Mouse (Mus musculus): ENCODE measurements around the gene Olfr552. TPM values are rescaled to one million over a fixed set of nuclear protein-coding genes. Genes with fewer than 3 reads are reported as not detected.
"Not testable (repeated sequence)": the region's sequence is repeated elsewhere in the genome, so short reads cannot be mapped to it uniquely, and the experiment has no call there.

The Olfr552 gene
- polyA plus RNA-seq, 1 experiment from 2014 or later = not detected

GRCm38 (mm10) chr7:102573174-102573830 lies 24.3 kb upstream of the Olfr552 start:
- Histone ChIP-seq H3K4me1 (ENCODE audit: insufficient read depth, low read depth, low read length) (no peaks in the 10 kb centered on the region), H3K27me3 (replicated peaks; ENCODE audit: insufficient read depth, low read length) (no peaks in the 10 kb centered on the region), H3K4me2 (replicated peaks; ENCODE audit: low read depth, low read length) (no peak overlapping the region), H3K4me3 (ENCODE audit: low read depth, low read length) (no peak overlapping the region), H3K27ac (ENCODE audit: low read length) (no peak overlapping the region), H3K9ac (replicated peaks; ENCODE audit: low read depth) (no peak overlapping the region), H3K36me3 (ENCODE audit: insufficient read depth, low read length) (no peaks in the 10 kb centered on the region), H3K9me3 (ENCODE audit: low read length) (no peaks in the 10 kb centered on the region)
- ATAC-seq = no peak
- TF ChIP-seq CTCF (IDR thresholded peaks at IDR 0.05) (no peak), EP300 (IDR thresholded peaks at IDR 0.05) (no peak)
- no peak for DNase-seq (ENCODE audit: low spot score)
- WGBS = 64% methylated on average over 3 of the region's 3 CpGs

GRCm38 (mm10) chr7:102575998-102576397 lies 21.6 kb upstream of the Olfr552 start:
- TF ChIP-seq EP300 (IDR thresholded peaks at IDR 0.05) (no peak), CTCF (IDR thresholded peaks at IDR 0.05) (no peak)
- no peak overlapping the region for H3K4me2 ChIP-seq (replicated peaks; ENCODE audit: low read depth, low read length)
- no peaks in the 10 kb centered on the region for H3K27me3 ChIP-seq (replicated peaks; ENCODE audit: insufficient read depth, low read length)
- H3K27ac ChIP-seq (ENCODE audit: low read length) = no peak overlapping the region
- no peak overlapping the region for H3K4me3 ChIP-seq (ENCODE audit: low read depth, low read length)
- H3K9ac ChIP-seq (replicated peaks; ENCODE audit: low read depth) = no peak overlapping the region
- no peaks in the 10 kb centered on the region for H3K4me1 ChIP-seq (ENCODE audit: insufficient read depth, low read depth, low read length)
- 55% methylated on average over 6 of the region's 6 CpGs for WGBS
- DNase-seq (ENCODE audit: low spot score) (no peak), ATAC-seq (no peak)
- no peaks in the 10 kb centered on the region for H3K9me3 ChIP-seq (ENCODE audit: low read length)
- no peaks in the 10 kb centered on the region for H3K36me3 ChIP-seq (ENCODE audit: insufficient read depth, low read length)

GRCm38 (mm10) chr7:102591786-102592185 lies 5.8 kb upstream of the Olfr552 start, which contains the start of gene Olfr551:
TSS of gene Olfr551 (minus strand) at chr7:102591886.
- no peaks in the 10 kb centered on the region for H3K4me1 ChIP-seq (ENCODE audit: insufficient read depth, low read depth, low read length)
- H3K27me3 ChIP-seq (replicated peaks; ENCODE audit: insufficient read depth, low read length) = no peaks in the 10 kb centered on the region
- DNase-seq (ENCODE audit: low spot score) (no peak), ATAC-seq (no peak)
- no peak within 1 kb of the TSS for H3K27ac ChIP-seq (ENCODE audit: low read length)
- H3K36me3 ChIP-seq (ENCODE audit: insufficient read depth, low read length) = no peaks in the 10 kb centered on the region
- TF ChIP-seq CTCF (IDR thresholded peaks at IDR 0.05) = no peak
- TF ChIP-seq EP300 (IDR thresholded peaks at IDR 0.05) = no peak
- H3K9me3 ChIP-seq (ENCODE audit: low read length) = no peaks in the 10 kb centered on the region
- no peak within 1 kb of the TSS for H3K9ac ChIP-seq (replicated peaks; ENCODE audit: low read depth)
- H3K4me3 ChIP-seq (ENCODE audit: low read depth, low read length) = no peak within 1 kb of the TSS
- 89% methylated on average over 3 of the region's 3 CpGs for WGBS
- no peak within 1 kb of the TSS for H3K4me2 ChIP-seq (replicated peaks; ENCODE audit: low read depth, low read length)

- no peaks in the 10 kb centered on the region for H3K27me3 ChIP-seq (replicated peaks; ENCODE audit: insufficient read depth, low read length)
- H3K9ac ChIP-seq (replicated peaks; ENCODE audit: low read depth) = no peak within 1 kb of the TSS
- no peaks in the 10 kb centered on the region for H3K9me3 ChIP-seq (ENCODE audit: low read length)
- no peak within 1 kb of the TSS for H3K4me2 ChIP-seq (replicated peaks; ENCODE audit: low read depth, low read length)
- ATAC-seq (no peak), DNase-seq (ENCODE audit: low spot score) (no peak)
- H3K4me3 ChIP-seq (ENCODE audit: low read depth, low read length) = no peak within 1 kb of the TSS
- H3K4me1 ChIP-seq (ENCODE audit: insufficient read depth, low read depth, low read length) = no peaks in the 10 kb centered on the region
- TF ChIP-seq EP300 (IDR thresholded peaks at IDR 0.05) (no peak), CTCF (IDR thresholded peaks at IDR 0.05) (no peak)
- H3K27ac ChIP-seq (ENCODE audit: low read length) = no peak within 1 kb of the TSS
- H3K36me3 ChIP-seq (ENCODE audit: insufficient read depth, low read length) = no peaks in the 10 kb centered on the region
Measured at GRCm38 (mm10) chr7:102618118-102618517, 20.5 kb downstream of the Olfr552 start, which contains the start of gene Olfr553. TSS of gene Olfr553 (minus strand) at chr7:102618218.

- ATAC-seq (peak; percentile 48; the same call in 1 of the 2 replicates), DNase-seq (ENCODE audit: low spot score) (peak; percentile 49)
- WGBS = 21% methylated on average over 5 of the region's 5 CpGs
- Histone ChIP-seq H3K4me2 (replicated peaks; ENCODE audit: low read depth, low read length) (no peak overlapping the region), H3K4me3 (ENCODE audit: low read depth, low read length) (no peak overlapping the region), H3K9me3 (ENCODE audit: low read length) (no peaks in the 10 kb centered on the region), H3K4me1 (ENCODE audit: insufficient read depth, low read depth, low read length) (no peaks in the 10 kb centered on the region), H3K9ac (replicated peaks; ENCODE audit: low read depth) (no peak overlapping the region), H3K27me3 (replicated peaks; ENCODE audit: insufficient read depth, low read length) (no peaks in the 10 kb centered on the region), H3K27ac (ENCODE audit: low read length) (no peak overlapping the region), H3K36me3 (ENCODE audit: insufficient read depth, low read length) (no peaks in the 10 kb centered on the region)
- TF ChIP-seq CTCF (IDR thresholded peaks at IDR 0.05) (no peak), EP300 (IDR thresholded peaks at IDR 0.05) (no peak)
Measured at GRCm38 (mm10) chr7:102619608-102620007, 22.0 kb downstream of the Olfr552 start.

GRCm38 (mm10) chr7:102620368-102620767 lies 22.8 kb downstream of the Olfr552 start:
- H3K36me3 ChIP-seq (ENCODE audit: insufficient read depth, low read length); DNase-seq (ENCODE audit: low spot score); H3K4me3 ChIP-seq (ENCODE audit: low read depth, low read length); H3K27me3 ChIP-seq (replicated peaks; ENCODE audit: insufficient read depth, low read length); H3K4me1 ChIP-seq (ENCODE audit: insufficient read depth, low read depth, low read length); ATAC-seq; H3K4me2 ChIP-seq (replicated peaks; ENCODE audit: low read depth, low read length); H3K27ac ChIP-seq (ENCODE audit: low read length); H3K9me3 ChIP-seq (ENCODE audit: low read length); H3K9ac ChIP-seq (replicated peaks; ENCODE audit: low read depth): not testable (repeated sequence)
- 81% methylated on average over 16 of the region's 19 CpGs for WGBS

Measured in lung, postnatal 0 days (tissue).